Mouse (Mus musculus) spleen, adult 2 months (tissue): Measurements from ENCODE around the gene Cog3.

Source experiments
- CTCF ChIP-seq: fragments of 200-500 bp; IDR thresholded peaks from 2 replicates; pipeline ENCODE4 v1.5.1; 2011; ENCODE audit warnings: mild to moderate bottlenecking, inconsistent platforms; ENCODE audit not compliant: insufficient read depth, insufficient read length, insufficient replicate concordance; ENCODE audit errors: extremely low read depth
- POLR2A ChIP-seq: fragments of 200-500 bp; IDR thresholded peaks from 2 replicates; pipeline ENCODE4 v1.6.1; 2011; ENCODE audit warnings: low read depth, low read length, inconsistent platforms

GRCm38 (mm10) chr14:75794324-75794723, 40.0 kb upstream of the Cog3 start:
- TF ChIP-seq POLR2A (no peak), CTCF (no peak)
